Mouse (Mus musculus): ENCODE results near the gene Rpl36. TPM values are rescaled to one million over a fixed set of nuclear protein-coding genes. Genes with fewer than 3 reads are reported as not detected.

The Rpl36 gene
- polyA plus RNA-seq, 1 experiment from 2014 or later, result 2,014 TPM

GRCm38 (mm10) chr17:56583071-56583470 is 30.1 kb upstream of the Rpl36 start:
- peak overlapping the region; percentile 81 for H3K4me2 ChIP-seq
- no peak for ATAC-seq (ENCODE audit: insufficient read depth)
- H3K36me3 ChIP-seq (ENCODE audit: insufficient read depth), result peaks cover 67% of the 10 kb centered on the region
- no peak for TF ChIP-seq CTCF (IDR thresholded peaks at IDR 0.05; ENCODE audit: low read depth)
- no peak for DNase-seq
- H3K9ac ChIP-seq, result peak overlapping the region; percentile 84
- H3K4me3 ChIP-seq (ENCODE audit: low read depth, low read length), result peak overlapping the region; percentile 88
- H3K9me3 ChIP-seq (ENCODE audit: low read depth, low read length), result no peaks in the 10 kb centered on the region
- H3K4me1 ChIP-seq (ENCODE audit: insufficient read depth), result peaks cover 4% of the 10 kb centered on the region
- 75% methylated on average over 1 of the region's 1 CpGs for WGBS
- no peaks in the 10 kb centered on the region for H3K27me3 ChIP-seq (ENCODE audit: insufficient read depth, low read length)
- no peak overlapping the region for H3K27ac ChIP-seq (ENCODE audit: low read depth)

GRCm38 (mm10) chr17:56583611-56584256 is 29.5 kb upstream of the Rpl36 start:
- H3K4me3 ChIP-seq (ENCODE audit: low read depth, low read length), result peak overlapping the region; percentile 88
- no peaks in the 10 kb centered on the region for H3K27me3 ChIP-seq (ENCODE audit: insufficient read depth, low read length)
- TF ChIP-seq CTCF (IDR thresholded peaks at IDR 0.05; ENCODE audit: low read depth), result no peak
- peak; percentile 0; the same call in 1 of the 2 replicates for ATAC-seq (ENCODE audit: insufficient read depth)
- H3K4me2 ChIP-seq, result peak overlapping the region; percentile 81
- peak overlapping the region; percentile 93 for H3K27ac ChIP-seq (ENCODE audit: low read depth)
- under 1% methylated on average over 33 of the region's 33 CpGs for WGBS
- H3K9ac ChIP-seq, result peak overlapping the region; percentile 84
- H3K36me3 ChIP-seq (ENCODE audit: insufficient read depth), result peaks cover 67% of the 10 kb centered on the region
- peak; percentile 47 for DNase-seq
- H3K9me3 ChIP-seq (ENCODE audit: low read depth, low read length), result no peaks in the 10 kb centered on the region
- H3K4me1 ChIP-seq (ENCODE audit: insufficient read depth), result peaks cover 4% of the 10 kb centered on the region

- Histone ChIP-seq H3K4me3 (ENCODE audit: low read depth, low read length) (peak within 1 kb of the TSS; percentile 90), H3K36me3 (ENCODE audit: insufficient read depth) (peaks cover 67% of the 10 kb centered on the region), H3K4me1 (ENCODE audit: insufficient read depth) (peaks cover 4% of the 10 kb centered on the region), H3K27me3 (ENCODE audit: insufficient read depth, low read length) (no peaks in the 10 kb centered on the region), H3K9me3 (ENCODE audit: low read depth, low read length) (no peaks in the 10 kb centered on the region), H3K9ac (peak within 1 kb of the TSS; percentile 84), H3K4me2 (peak within 1 kb of the TSS; percentile 89), H3K27ac (ENCODE audit: low read depth) (peak within 1 kb of the TSS; percentile 93)
- TF ChIP-seq CTCF (IDR thresholded peaks at IDR 0.05; ENCODE audit: low read depth), result peak; percentile 20; the same call in 1 of the 2 replicates
- under 1% methylated on average over 92 of the region's 101 CpGs for WGBS
- ATAC-seq (ENCODE audit: insufficient read depth) (peak; percentile 96), DNase-seq (peak; percentile 100)
Observed at GRCm38 (mm10) chr17:56584257-56585130, 28.7 kb upstream of the Rpl36 start, which contains the start of the genes Safb2 and Safb. Safb2 (minus strand) TSS chr17:56584585. Safb (plus strand) TSS chr17:56584825.

- TF ChIP-seq CTCF (IDR thresholded peaks at IDR 0.05; ENCODE audit: low read depth), result no peak
- peak; percentile 58 for DNase-seq
- H3K27ac ChIP-seq (ENCODE audit: low read depth), result peak overlapping the region; percentile 93
- H3K4me2 ChIP-seq, result peak overlapping the region; percentile 89
- peaks cover 4% of the 10 kb centered on the region for H3K4me1 ChIP-seq (ENCODE audit: insufficient read depth)
- H3K4me3 ChIP-seq (ENCODE audit: low read depth, low read length), result peak overlapping the region; percentile 90
- no peaks in the 10 kb centered on the region for H3K9me3 ChIP-seq (ENCODE audit: low read depth, low read length)
- peak; percentile 7; the same call in 1 of the 2 replicates for ATAC-seq (ENCODE audit: insufficient read depth)
- peak overlapping the region; percentile 79 for H3K9ac ChIP-seq
- H3K27me3 ChIP-seq (ENCODE audit: insufficient read depth, low read length), result no peaks in the 10 kb centered on the region
- under 1% methylated on average over 60 of the region's 61 CpGs for WGBS
- peaks cover 67% of the 10 kb centered on the region for H3K36me3 ChIP-seq (ENCODE audit: insufficient read depth)
Observed at GRCm38 (mm10) chr17:56585171-56585821, 27.9 kb upstream of the Rpl36 start.

- H3K27ac ChIP-seq (ENCODE audit: low read depth), result no peak overlapping the region
- no peak overlapping the region for H3K4me3 ChIP-seq (ENCODE audit: low read depth, low read length)
- peaks cover 66% of the 10 kb centered on the region for H3K36me3 ChIP-seq (ENCODE audit: insufficient read depth)
- H3K4me2 ChIP-seq, result no peak overlapping the region
- H3K27me3 ChIP-seq (ENCODE audit: insufficient read depth, low read length), result no peaks in the 10 kb centered on the region
- TF ChIP-seq CTCF (IDR thresholded peaks at IDR 0.05; ENCODE audit: low read depth), result no peak
- DNase-seq (no peak), ATAC-seq (ENCODE audit: insufficient read depth) (no peak)
- no peak overlapping the region for H3K9ac ChIP-seq
- no peaks in the 10 kb centered on the region for H3K9me3 ChIP-seq (ENCODE audit: low read depth, low read length)
- H3K4me1 ChIP-seq (ENCODE audit: insufficient read depth), result peaks cover 4% of the 10 kb centered on the region; the same call in 1 of the 2 replicates
- 70% methylated on average over 1 of the region's 1 CpGs for WGBS
Observed at GRCm38 (mm10) chr17:56587773-56588172, 25.4 kb upstream of the Rpl36 start.

- DNase-seq, result no peak
- no peak overlapping the region for H3K27ac ChIP-seq (ENCODE audit: low read depth)
- H3K9me3 ChIP-seq (ENCODE audit: low read depth, low read length), result no peaks in the 10 kb centered on the region
- no peak for TF ChIP-seq CTCF (IDR thresholded peaks at IDR 0.05; ENCODE audit: low read depth)
- 90% methylated on average over 4 of the region's 4 CpGs for WGBS
- H3K4me2 ChIP-seq, result no peak overlapping the region
- peaks cover 4% of the 10 kb centered on the region; the same call in 1 of the 2 replicates for H3K4me1 ChIP-seq (ENCODE audit: insufficient read depth)
- no peak overlapping the region for H3K9ac ChIP-seq
- ATAC-seq (ENCODE audit: insufficient read depth), result no peak
- no peaks in the 10 kb centered on the region for H3K27me3 ChIP-seq (ENCODE audit: insufficient read depth, low read length)
- H3K4me3 ChIP-seq (ENCODE audit: low read depth, low read length), result no peak overlapping the region
- peaks cover 76% of the 10 kb centered on the region for H3K36me3 ChIP-seq (ENCODE audit: insufficient read depth)
Observed at GRCm38 (mm10) chr17:56588921-56589320, 24.3 kb upstream of the Rpl36 start.
